Mouse (Mus musculus) G1E (cell line): Measurements from ENCODE around the gene Deup1. TPM values are rescaled to one million over a fixed set of nuclear protein-coding genes. Genes with fewer than 3 reads are reported as not detected.

ENCODE experiments used
- ATAC-seq: 2 replicates; pipeline ENCODE4 v1.8.0; 2016; ENCODE audit warnings: mild to moderate bottlenecking; ENCODE audit not compliant: insufficient number of reproducible peaks, poor library complexity, low FRiP score, severe bottlenecking; ENCODE audit errors: extremely low read depth
- DNase-seq: peaks from one replicate; pipeline ENCODE4 v3.0.0; 2012; ENCODE audit warnings: low spot score
- H3K27me3 ChIP-seq: 2 replicates; pipeline ENCODE4 v1.6.1; 2012; ENCODE audit warnings: mild to moderate bottlenecking, low read length, inconsistent platforms; ENCODE audit not compliant: insufficient read depth
- H3K36me3 ChIP-seq: replicated peaks from 2 replicates; pipeline ENCODE3; 2012; ENCODE audit warnings: mild to moderate bottlenecking, inconsistent platforms
- H3K4me1 ChIP-seq: 2 replicates; pipeline ENCODE4 v1.6.1; 2012; ENCODE audit warnings: low read depth, low read length, inconsistent platforms, mixed read lengths; ENCODE audit not compliant: insufficient read depth
- H3K4me3 ChIP-seq: 2 replicates; pipeline ENCODE4 v1.5.1; 2012; ENCODE audit warnings: low read depth, mild to moderate bottlenecking, inconsistent platforms, low read length, moderate library complexity, mixed read lengths
- H3K9me3 ChIP-seq: replicated peaks from 2 replicates; pipeline ENCODE4 v1.6.1; 2012; ENCODE audit warnings: inconsistent platforms
- CTCF ChIP-seq: IDR thresholded peaks from 2 replicates; pipeline ENCODE4 v1.5.1; 2012; ENCODE audit warnings: low read depth, low read length, inconsistent platforms, mixed read lengths
- GATA1 ChIP-seq: IDR thresholded peaks from 2 replicates; pipeline ENCODE4 v1.6.1; 2012; ENCODE audit warnings: borderline replicate concordance, low read length, inconsistent platforms, mixed read lengths
- GATA2 ChIP-seq: IDR thresholded peaks from 2 replicates; pipeline ENCODE4 v1.6.1; 2012; ENCODE audit warnings: low read depth, low read length, inconsistent platforms, borderline replicate concordance
- POLR2AphosphoS5 ChIP-seq: IDR thresholded peaks from 2 replicates; pipeline ENCODE4 v1.6.1; 2012; ENCODE audit warnings: low read depth, low read length, inconsistent platforms; ENCODE audit not compliant: insufficient replicate concordance
- TAL1 ChIP-seq: conservative IDR thresholded peaks from 2 replicates; pipeline ENCODE4 v1.6.1; 2012; ENCODE audit warnings: low read depth, low read length, inconsistent platforms, mixed read lengths
- polyA plus RNA-seq: library from polyadenylated mRNA; stranded (reverse); fragments of >175 nt; gene quantifications from 2 replicates; pipeline ENCODE4 v1.2.3, GENCODE M21; 2012
- total RNA-seq, 2 experiments: library from RNA; stranded (forward) in 1 of 2; stranded (reverse) in 1 of 2; fragments of 200-1000 nt in 1 of 2; fragments of >200 nt in 1 of 2; fragmentation: Nextera tagmentation in 1 of 2; gene quantifications; 2 replicates each; pipeline ENCODE4 v1.2.3; 2014 to 2017

Gene Deup1
- total and polyA plus RNA-seq, 3 experiments: 0.11 TPM; not detected in 2

DNA sequence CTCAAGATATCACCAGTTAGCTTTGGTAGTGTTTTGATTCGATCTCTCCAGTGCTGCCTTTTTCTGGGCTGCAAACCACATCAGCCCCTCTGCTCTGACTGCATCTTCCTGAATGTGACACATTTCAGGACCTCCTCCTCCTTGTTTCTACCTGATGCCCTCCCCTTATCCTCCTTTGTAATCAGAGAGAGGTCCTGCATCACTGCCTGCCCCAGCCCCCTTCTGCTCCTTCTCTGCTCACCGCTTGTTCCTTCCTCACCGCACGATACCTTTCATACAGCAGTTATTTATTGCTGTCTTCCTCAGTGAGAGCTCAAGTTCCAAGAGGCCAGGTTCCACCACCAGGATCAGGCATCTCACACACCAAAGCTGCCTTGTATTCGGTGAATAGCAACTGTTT, 96.5 kb downstream of the Deup1 start:
- Histone ChIP-seq H3K9me3 (no peaks in the 10 kb centered on the region), H3K4me1 (no peaks in the 10 kb centered on the region), H3K27me3 (no peaks in the 10 kb centered on the region; the same call in 1 of the 2 replicates), H3K4me3 (no peak overlapping the region), H3K36me3 (no peaks in the 10 kb centered on the region)
- ATAC-seq: no peak
- DNase-seq: no peak
- TF ChIP-seq TAL1: no peak
- no peak for TF ChIP-seq GATA2
- no peak for TF ChIP-seq GATA1
- TF ChIP-seq POLR2AphosphoS5: no peak
- no peak for TF ChIP-seq CTCF

DNA sequence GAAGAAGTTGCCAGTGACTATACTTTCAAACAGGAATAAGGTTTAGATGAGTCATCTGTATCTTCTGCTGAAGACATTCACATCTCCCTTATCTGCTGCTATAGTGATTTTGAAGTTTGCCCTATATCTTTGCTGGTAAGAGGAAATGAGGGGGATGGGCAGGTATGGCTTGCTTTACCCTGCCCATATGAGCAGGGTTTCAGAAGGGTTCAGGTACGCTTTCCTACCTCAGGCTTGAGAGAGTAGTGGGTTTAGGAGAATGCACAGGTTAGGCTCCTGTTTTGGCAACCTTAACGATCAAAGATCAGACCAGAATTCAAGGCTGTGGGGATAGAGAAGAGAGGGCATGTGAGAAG, 97.8 kb downstream of the Deup1 start:
- Histone ChIP-seq H3K27me3 (no peaks in the 10 kb centered on the region; the same call in 1 of the 2 replicates), H3K9me3 (no peaks in the 10 kb centered on the region), H3K36me3 (no peaks in the 10 kb centered on the region), H3K4me3 (no peak overlapping the region), H3K4me1 (no peaks in the 10 kb centered on the region)
- no peak for TF ChIP-seq CTCF
- no peak for TF ChIP-seq TAL1
- TF ChIP-seq GATA1: no peak
- no peak for TF ChIP-seq POLR2AphosphoS5
- no peak for TF ChIP-seq GATA2
- ATAC-seq (no peak), DNase-seq (no peak)

GRCm38 (mm10) chr9:15529275-15529964, 98.3 kb downstream of the Deup1 start:
- ATAC-seq (no peak), DNase-seq (no peak)
- Histone ChIP-seq H3K4me1 (no peaks in the 10 kb centered on the region), H3K27me3 (no peaks in the 10 kb centered on the region; the same call in 1 of the 2 replicates), H3K36me3 (no peaks in the 10 kb centered on the region), H3K4me3 (no peak overlapping the region), H3K9me3 (no peaks in the 10 kb centered on the region)
- TF ChIP-seq GATA1 (no peak), GATA2 (no peak), CTCF (no peak)

DNA sequence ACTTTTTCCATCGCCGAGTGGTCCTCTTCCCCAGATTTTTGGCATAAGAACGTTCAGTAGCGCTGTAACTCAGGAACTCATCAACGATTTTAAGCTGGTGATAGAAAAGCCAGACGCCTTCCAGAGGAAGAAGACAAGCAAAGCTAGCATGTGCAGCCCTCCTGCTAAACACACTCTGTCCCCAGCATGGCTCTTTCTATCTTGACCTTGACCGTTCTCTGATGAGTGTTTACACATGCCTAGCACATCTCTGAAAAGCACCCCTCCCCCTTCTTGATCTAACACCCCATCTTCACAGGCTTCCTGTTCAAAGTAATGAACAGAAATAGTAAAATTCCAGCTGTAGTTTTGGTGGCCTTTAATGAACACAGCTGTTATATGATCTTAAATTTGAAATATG, 99.4 kb downstream of the Deup1 start:
- H3K4me3 ChIP-seq: no peak overlapping the region
- no peaks in the 10 kb centered on the region for H3K4me1 ChIP-seq
- no peaks in the 10 kb centered on the region for H3K36me3 ChIP-seq
- H3K27me3 ChIP-seq: no peaks in the 10 kb centered on the region; the same call in 1 of the 2 replicates
- no peaks in the 10 kb centered on the region for H3K9me3 ChIP-seq
- ATAC-seq: no peak
- TF ChIP-seq GATA1 (no peak), CTCF (no peak), TAL1 (no peak), GATA2 (no peak), POLR2AphosphoS5 (no peak)
- DNase-seq: no peak

DNA sequence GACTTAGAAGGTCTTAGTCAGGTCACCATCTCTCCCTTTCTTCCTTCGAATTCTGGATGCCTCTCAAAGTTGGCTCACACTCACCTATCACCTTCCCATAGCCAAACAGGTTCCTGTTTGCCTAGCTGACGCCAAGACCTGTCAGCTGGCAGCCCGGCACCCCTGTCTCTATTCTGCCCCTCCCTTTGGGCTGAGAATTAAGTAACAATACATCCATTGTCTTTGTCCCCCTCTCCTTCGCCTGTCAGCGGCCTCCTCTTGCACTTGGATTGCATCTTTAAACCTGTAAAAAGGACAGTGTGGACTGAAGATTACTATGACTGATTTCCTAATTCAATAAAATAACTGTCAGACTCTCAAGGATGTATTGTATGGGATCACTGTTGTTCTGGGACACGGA, 99.9 kb downstream of the Deup1 start:
- Histone ChIP-seq H3K4me1 (no peaks in the 10 kb centered on the region), H3K36me3 (no peaks in the 10 kb centered on the region), H3K27me3 (no peaks in the 10 kb centered on the region; the same call in 1 of the 2 replicates), H3K4me3 (no peak overlapping the region), H3K9me3 (no peaks in the 10 kb centered on the region)
- DNase-seq (no peak), ATAC-seq (no peak)
- TF ChIP-seq TAL1 (no peak), GATA1 (no peak), GATA2 (no peak), CTCF (no peak), POLR2AphosphoS5 (no peak)

- TF ChIP-seq TAL1 (no peak), CTCF (no peak), GATA2 (no peak), POLR2AphosphoS5 (no peak), GATA1 (no peak)
- Histone ChIP-seq H3K36me3 (no peaks in the 10 kb centered on the region), H3K4me3 (no peak overlapping the region), H3K4me1 (no peaks in the 10 kb centered on the region), H3K27me3 (no peaks in the 10 kb centered on the region; the same call in 1 of the 2 replicates), H3K9me3 (no peaks in the 10 kb centered on the region)
- no peak for DNase-seq
- no peak for ATAC-seq
These were observed 101.2 kb downstream of the Deup1 start for GRCm38 (mm10) chr9:15526539-15526938.

DNA sequence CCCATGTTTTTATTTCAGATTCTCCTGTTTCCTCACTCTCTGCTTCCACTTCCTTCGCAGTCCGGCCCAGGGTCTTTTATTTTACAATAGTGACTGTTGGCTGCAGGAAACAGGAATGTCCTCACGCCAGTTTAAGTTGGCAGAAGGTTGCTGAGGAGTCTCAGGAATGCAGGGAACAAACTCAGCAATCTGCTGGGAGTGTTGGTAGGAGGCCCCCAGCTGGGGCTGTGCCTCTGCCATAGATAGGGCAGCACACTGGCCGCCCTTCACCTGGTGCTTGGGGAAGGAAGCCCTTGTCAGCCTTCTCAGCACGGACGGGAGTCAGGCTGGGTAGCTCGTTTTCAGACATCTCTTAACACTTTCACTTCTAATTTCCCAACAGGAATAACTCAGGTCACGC, 102.5 kb downstream of the Deup1 start:
- no peaks in the 10 kb centered on the region for H3K36me3 ChIP-seq
- no peaks in the 10 kb centered on the region; the same call in 1 of the 2 replicates for H3K27me3 ChIP-seq
- ATAC-seq: no peak
- DNase-seq: no peak
- no peak overlapping the region for H3K4me3 ChIP-seq
- no peak for TF ChIP-seq GATA2
- no peak for TF ChIP-seq GATA1
- TF ChIP-seq POLR2AphosphoS5: no peak
- no peak for TF ChIP-seq CTCF
- no peaks in the 10 kb centered on the region for H3K9me3 ChIP-seq
- no peaks in the 10 kb centered on the region for H3K4me1 ChIP-seq
